Mouse (Mus musculus): Measurements from ENCODE around the gene Ldb1.

Gene Ldb1

GRCm38 (mm10) chr19:46044271-46044992, 582 bp downstream of the Ldb1 start, which contains the start of gene Pprc1:
Gene Pprc1 (plus strand): TSS chr19:46044886.
- no peak for DNase-seq (ENCODE audit: low spot score)

- no peak for DNase-seq (ENCODE audit: low spot score)
These were observed 1.6 kb downstream of the Ldb1 start for GRCm38 (mm10) chr19:46043380-46043779.

DNA sequence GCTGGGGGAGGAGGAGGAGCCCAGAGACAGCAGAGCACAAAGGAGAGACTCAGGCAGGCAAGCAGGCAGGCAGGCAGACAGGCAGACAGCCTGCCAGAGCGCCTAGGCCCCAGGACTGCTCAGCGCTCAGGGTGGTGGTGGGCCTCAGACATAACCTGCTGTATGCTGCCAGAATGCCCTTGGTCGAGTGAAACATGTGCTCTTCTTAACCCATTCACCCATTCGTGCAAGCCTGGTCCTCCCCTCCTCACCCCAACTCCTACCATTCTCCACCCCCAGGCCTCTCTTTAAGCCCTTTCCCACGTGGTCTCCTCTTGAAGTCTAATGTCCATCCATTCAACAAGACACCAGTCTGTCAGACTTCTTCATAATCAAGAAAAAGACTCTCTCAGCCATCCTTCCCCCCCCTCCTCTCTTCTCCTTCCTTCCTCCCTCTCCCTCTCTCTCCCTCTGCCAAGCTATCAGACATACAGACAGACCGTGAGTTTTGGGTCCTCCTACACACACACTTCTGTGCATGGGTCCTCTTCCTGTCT, 2.5 kb downstream of the Ldb1 start:
- DNase-seq (ENCODE audit: low spot score): no peak

- DNase-seq (ENCODE audit: low spot score): peak; percentile 89
These were observed 3.0 kb downstream of the Ldb1 start for GRCm38 (mm10) chr19:46041933-46042475.

- no peak for DNase-seq (ENCODE audit: low spot score)
These were observed 3.6 kb downstream of the Ldb1 start for GRCm38 (mm10) chr19:46041299-46041932.

DNA sequence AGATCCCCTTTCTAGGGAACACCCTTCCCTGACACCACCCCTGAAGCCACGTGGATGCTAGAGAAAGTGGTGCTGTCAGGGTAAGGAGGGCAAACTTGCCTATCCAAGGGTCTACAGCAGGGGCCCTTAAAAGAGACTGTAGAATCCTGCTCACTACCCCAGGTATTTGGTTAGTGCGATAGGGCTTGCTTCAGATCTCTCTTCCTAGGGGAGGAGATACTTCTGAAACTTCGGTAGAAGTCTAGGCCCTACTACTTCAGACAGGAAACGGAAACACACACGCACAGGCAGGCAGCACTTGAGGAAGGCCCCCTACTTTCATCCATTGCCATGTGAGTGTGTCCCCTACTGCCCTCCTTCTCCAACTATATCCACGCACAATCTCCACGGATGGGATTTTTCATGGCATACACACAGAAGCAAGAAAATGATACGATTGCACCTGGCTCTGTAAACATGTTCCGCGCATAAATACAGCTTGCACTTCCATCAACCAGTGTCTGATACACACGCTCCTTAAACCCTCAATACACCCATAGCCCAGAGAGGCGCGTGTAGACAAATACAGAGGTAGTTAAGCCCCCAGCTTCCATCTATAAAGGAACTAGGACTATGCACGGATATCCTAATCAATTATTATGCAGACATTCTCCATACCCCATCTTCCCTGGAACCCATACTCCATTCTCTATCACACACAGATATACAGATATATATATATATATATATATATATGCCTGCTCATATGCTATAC, 4.7 kb downstream of the Ldb1 start:
- DNase-seq (ENCODE audit: low spot score): no peak

- peak; percentile 81 for DNase-seq (ENCODE audit: low spot score)
These were observed 5.5 kb downstream of the Ldb1 start for GRCm38 (mm10) chr19:46039478-46039877.

GRCm38 (mm10) chr19:46038851-46039260, 6.2 kb downstream of the Ldb1 start:
- no peak for DNase-seq (ENCODE audit: low spot score)

GRCm38 (mm10) chr19:46037925-46038850, 6.8 kb downstream of the Ldb1 start:
- no peak for DNase-seq (ENCODE audit: low spot score)

- no peak for DNase-seq (ENCODE audit: low spot score)
These were observed 7.6 kb downstream of the Ldb1 start for GRCm38 (mm10) chr19:46037243-46037924.

- no peak for DNase-seq (ENCODE audit: low spot score)
These were observed 8.4 kb downstream of the Ldb1 start for GRCm38 (mm10) chr19:46036477-46037242.

GRCm38 (mm10) chr19:46035971-46036370, 9.0 kb downstream of the Ldb1 start:
- DNase-seq (ENCODE audit: low spot score): no peak

DNA sequence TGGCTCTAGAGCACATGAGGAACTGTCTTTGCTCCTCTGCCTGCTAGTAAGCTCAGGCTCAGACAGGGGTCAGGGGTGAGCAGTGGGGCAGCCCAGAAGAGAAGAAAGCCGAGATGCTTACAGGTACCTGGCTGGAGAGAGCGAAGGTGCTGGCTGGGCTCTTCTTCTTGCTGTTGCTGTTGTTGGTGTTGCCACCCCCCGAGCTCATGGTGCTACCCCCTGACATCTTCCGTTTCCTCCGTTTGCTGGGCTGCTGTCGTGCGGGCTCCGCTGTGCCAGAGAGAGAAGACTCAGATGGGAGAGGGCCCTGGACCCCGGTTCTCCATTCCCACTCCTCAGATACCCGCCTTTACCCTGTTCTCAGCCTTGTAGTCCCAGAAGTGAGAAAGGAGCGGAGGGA, 11.1 kb downstream of the Ldb1 start:
- no peak for DNase-seq (ENCODE audit: low spot score)

GRCm38 (mm10) chr19:46032731-46033510, 12.1 kb downstream of the Ldb1 start:
- no peak for DNase-seq (ENCODE audit: low spot score)

DNA sequence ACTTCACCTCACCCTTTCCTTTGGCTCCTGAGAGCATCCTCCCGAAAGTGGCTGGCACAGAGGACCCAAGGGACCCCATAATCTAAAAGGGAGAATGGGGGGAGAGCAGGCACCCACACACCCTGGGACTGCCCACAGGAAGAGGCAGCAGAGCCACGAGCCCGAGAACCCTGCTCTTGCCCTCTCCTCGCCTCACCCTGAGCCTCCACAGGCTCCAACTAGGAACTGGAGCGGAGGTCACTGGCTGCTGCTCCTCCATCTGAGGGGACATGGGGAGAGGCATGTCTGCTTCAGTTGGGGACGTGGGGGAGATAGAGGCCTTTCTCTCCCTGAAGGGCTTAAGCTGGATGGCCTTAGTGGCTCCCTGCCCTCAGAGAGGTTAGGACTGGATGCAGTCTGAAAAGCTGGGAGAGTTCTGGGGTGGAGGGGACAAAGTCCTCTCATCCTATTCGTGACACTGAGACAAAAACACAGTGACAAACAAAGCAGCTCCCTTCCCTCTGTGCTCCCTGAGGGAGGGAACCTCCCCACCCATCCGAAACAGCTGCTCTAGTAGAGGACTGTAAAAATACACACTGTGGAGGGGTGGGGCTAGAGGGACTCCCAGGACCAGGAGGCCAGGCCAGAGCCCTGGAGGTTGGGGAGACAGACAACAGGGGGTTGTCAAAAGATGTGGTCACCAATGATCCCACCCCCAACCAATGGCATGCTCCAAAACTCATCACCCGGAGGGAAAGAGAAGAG, 13.2 kb downstream of the Ldb1 start:
- DNase-seq (ENCODE audit: low spot score): no peak

GRCm38 (mm10) chr19:46030196-46030983, 14.6 kb downstream of the Ldb1 start:
- no peak for DNase-seq (ENCODE audit: low spot score)

- no peak for DNase-seq (ENCODE audit: low spot score)
These were observed 15.4 kb downstream of the Ldb1 start for GRCm38 (mm10) chr19:46029652-46030051.

Measured in ovary, postnatal 14 days (tissue).